10 mouse cellular contexts compared by ENCODE assay signal in the genomic region with DNA sequence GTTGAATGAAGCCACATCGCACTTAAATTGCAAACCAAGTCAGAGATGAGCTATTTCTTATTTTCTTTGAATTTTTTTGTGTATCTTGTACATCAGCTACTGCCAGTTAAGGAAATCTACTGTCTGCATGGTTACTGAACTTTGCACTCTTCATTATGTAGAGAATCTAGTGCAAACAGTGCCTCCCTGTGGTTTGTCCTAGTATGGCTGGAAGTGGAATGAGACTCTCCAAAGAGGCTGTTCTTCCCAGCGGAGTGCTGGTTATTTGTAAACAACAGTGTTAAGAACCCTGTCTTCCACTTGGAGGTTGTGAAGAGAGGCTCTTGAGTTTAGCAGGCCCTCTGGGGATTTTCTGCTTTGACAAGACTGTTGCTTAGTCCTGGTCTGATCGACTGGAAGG. TPM values are rescaled to one million over a fixed set of nuclear protein-coding genes. Genes with fewer than 3 reads are reported as not detected.
DNase-seq lines count a peak whose midpoint lies in the region; ATAC-seq lines count a peak whose summit lies in the region.
"Had no signal": no experiment of that assay in that cellular context is flagged by ENCODE, and none has a peak within 500 bp of the region (broad histone marks: within the 10 kb centered on the region; RNA-seq: fewer than 3 reads in every experiment).

No protein-coding gene starts in this region.

- H3K9me3 ChIP-seq in heart, embryonic 12.5 days (replicated peaks): no peaks in the 10 kb centered on the region
- H3K9me3 ChIP-seq in forebrain, embryonic 13.5 days (replicated peaks): no peaks in the 10 kb centered on the region
- H3K9me3 ChIP-seq in kidney, embryonic 16.5 days (ENCODE audit: low read length): no peaks in the 10 kb centered on the region
- H3K9me3 ChIP-seq: limb, embryonic 13.5 days; stomach, embryonic 15.5 days had no signal

- no peak overlapping the region for H3K9ac ChIP-seq in heart, embryonic 12.5 days
- no peak overlapping the region for H3K9ac ChIP-seq in forebrain, embryonic 13.5 days
- H3K9ac ChIP-seq in kidney, embryonic 16.5 days (replicated peaks; ENCODE audit: low read length): no peak overlapping the region
- H3K9ac ChIP-seq: limb, embryonic 13.5 days; stomach, embryonic 15.5 days had no signal

- peaks cover 10% of the 10 kb centered on the region; the same call in 1 of the 2 replicates for H3K4me1 ChIP-seq in heart, embryonic 12.5 days (replicated peaks)
- H3K4me1 ChIP-seq in forebrain, embryonic 13.5 days: peaks cover 4% of the 10 kb centered on the region; the same call in 1 of the 2 replicates
- H3K4me1 ChIP-seq in kidney, embryonic 16.5 days (ENCODE audit: insufficient read depth, low read length): no peaks in the 10 kb centered on the region
- H3K4me1 ChIP-seq: limb, embryonic 13.5 days; stomach, embryonic 15.5 days had no signal

- peak; percentile 22 to 58 for DNase-seq in heart, postnatal 14 days
- DNase-seq in adrenal gland, postnatal 36 days: peak; percentile 50 to 64
- DNase-seq in ovary, adult 18-20 months (ENCODE audit: low spot score): no peak

- no peak overlapping the region for H3K4me2 ChIP-seq in heart, embryonic 12.5 days
- no peak overlapping the region for H3K4me2 ChIP-seq in forebrain, embryonic 13.5 days
- H3K4me2 ChIP-seq in kidney, embryonic 16.5 days (replicated peaks; ENCODE audit: low read depth, low read length): no peak overlapping the region
- H3K4me2 ChIP-seq: limb, embryonic 13.5 days; stomach, embryonic 15.5 days had no signal

- ATAC-seq in heart, embryonic 12.5 days (ENCODE audit: insufficient number of reproducible peaks, low FRiP score): no peak
- peak; percentile 73 for ATAC-seq in CD4-positive, CD25-positive, alpha-beta regulatory T cell, adult 4 months
- 0 out of 2 replicates have a peak, but pooled peaks have one; percentile 22 for ATAC-seq in forebrain, embryonic 13.5 days
- peak; percentile 59; the same call in 1 of the 2 replicates for ATAC-seq in kidney, embryonic 16.5 days (ENCODE audit: low FRiP score, low TSS enrichment)
- peak; percentile 89 for ATAC-seq in megakaryocyte progenitor cell, adult 5-6 weeks (replicated peaks; ENCODE audit: poor library complexity)

- intact Hi-C loops in heart, postnatal 14 days (cut with DNase I): loop anchor here (1.0 to 5.0 kb wide), 4 partner anchors 78 to 898 kb away; no protein-coding TSS in a partner anchor

- H3K27me3 ChIP-seq in heart, embryonic 12.5 days (replicated peaks): no peaks in the 10 kb centered on the region
- no peaks in the 10 kb centered on the region for H3K27me3 ChIP-seq in forebrain, embryonic 13.5 days
- H3K27me3 ChIP-seq in kidney, embryonic 16.5 days (ENCODE audit: insufficient read depth, low read length): no peaks in the 10 kb centered on the region
- H3K27me3 ChIP-seq: limb, embryonic 13.5 days; stomach, embryonic 15.5 days had no signal

- 23% methylated on average over 3 of the region's 3 CpGs for WGBS in heart, embryonic 12.5 days
- WGBS in forebrain, embryonic 13.5 days: 36% methylated on average over 3 of the region's 3 CpGs
- WGBS in kidney, embryonic 16.5 days: 35% methylated on average over 3 of the region's 3 CpGs

- no peak overlapping the region for H3K27ac ChIP-seq in heart, embryonic 12.5 days (ENCODE audit: poor library complexity, severe bottlenecking)
- H3K27ac ChIP-seq in forebrain, embryonic 13.5 days: no peak overlapping the region
- H3K27ac ChIP-seq in kidney, embryonic 16.5 days (ENCODE audit: low read length): no peak overlapping the region
- H3K27ac ChIP-seq: limb, embryonic 13.5 days; stomach, embryonic 15.5 days had no signal

- H3K4me3 ChIP-seq in heart, embryonic 12.5 days: no peak overlapping the region
- H3K4me3 ChIP-seq in forebrain, embryonic 13.5 days: no peak overlapping the region
- H3K4me3 ChIP-seq in kidney, embryonic 16.5 days (ENCODE audit: low read length): no peak overlapping the region
- H3K4me3 ChIP-seq: limb, embryonic 13.5 days; stomach, embryonic 15.5 days had no signal

- H3K36me3 ChIP-seq in heart, embryonic 12.5 days: no peaks in the 10 kb centered on the region
- H3K36me3 ChIP-seq in forebrain, embryonic 13.5 days (ENCODE audit: poor library complexity, severe bottlenecking): no peaks in the 10 kb centered on the region
- H3K36me3 ChIP-seq in kidney, embryonic 16.5 days (ENCODE audit: insufficient read depth, low read length): no peaks in the 10 kb centered on the region
- H3K36me3 ChIP-seq: limb, embryonic 13.5 days; stomach, embryonic 15.5 days had no signal

RNA-seq across cellular contexts. Expression of a gene that starts 22.5 kb away (rescaled TPM):
- 10 to 100 TPM; 71.1 to 76.1 TPM for total RNA-seq in heart, postnatal 14 days (2021)
- polyA plus RNA-seq in heart, embryonic 12.5 days (2016; fragmentation: Nextera tagmentation; extraction: Ambion mirVana): 231 TPM in 2 replicates
- 100 to 1,000 TPM; 178 to 181 TPM for polyA plus RNA-seq in CD4-positive, CD25-positive, alpha-beta regulatory T cell, adult 4 months (2017; shearing (Covaris generic))
- 100 to 1,000 TPM; 111 to 152 TPM for total RNA-seq in adrenal gland, postnatal 36 days (2021)
- 267 and 308 TPM in 2 replicates for polyA plus RNA-seq in forebrain, embryonic 13.5 days (2015; fragmentation: Nextera tagmentation; extraction: Ambion mirVana)
- 194 and 196 TPM in 2 replicates for polyA plus RNA-seq in kidney, embryonic 16.5 days (2015; fragmentation: Nextera tagmentation; extraction: Ambion mirVana)
- total RNA-seq in megakaryocyte progenitor cell, adult 5-6 weeks (2015): 207 and 221 TPM in 2 replicates
- 388 and 505 TPM in 2 replicates for total RNA-seq in megakaryocyte progenitor cell, adult 5-6 weeks (2017)

RNA-seq across cellular contexts. Expression of a gene that starts 49.2 kb away (rescaled TPM):
- 1 to 10 TPM; 2.7 to 2.8 TPM for total RNA-seq in heart, postnatal 14 days (2021)
- polyA plus RNA-seq in heart, embryonic 12.5 days (2016; fragmentation: Nextera tagmentation; extraction: Ambion mirVana): 4.8 and 5.0 TPM in 2 replicates
- 10 to 100 TPM in 1 of 2 experiments, 1 to 10 TPM in 1; 9.6 to 14.8 TPM for polyA plus RNA-seq in CD4-positive, CD25-positive, alpha-beta regulatory T cell, adult 4 months (2017; shearing (Covaris generic))
- 10 to 100 TPM in 1 of 2 experiments, 1 to 10 TPM in 1; 7.9 to 17.2 TPM for total RNA-seq in adrenal gland, postnatal 36 days (2021)
- 13.2 and 18.1 TPM in 2 replicates for polyA plus RNA-seq in forebrain, embryonic 13.5 days (2015; fragmentation: Nextera tagmentation; extraction: Ambion mirVana)
- polyA plus RNA-seq in kidney, embryonic 16.5 days (2015; fragmentation: Nextera tagmentation; extraction: Ambion mirVana): 8.9 and 9.5 TPM in 2 replicates
- 3.8 and 4.9 TPM in 2 replicates for total RNA-seq in megakaryocyte progenitor cell, adult 5-6 weeks (2015)
- total RNA-seq in megakaryocyte progenitor cell, adult 5-6 weeks (2017): 2.3 and 4.1 TPM in 2 replicates

RNA-seq across cellular contexts. Expression of a gene that starts 49.6 kb away (rescaled TPM):
- total RNA-seq in heart, postnatal 14 days (2021): 1 to 10 TPM; 1.9 to 2.0 TPM
- polyA plus RNA-seq in heart, embryonic 12.5 days (2016; fragmentation: Nextera tagmentation; extraction: Ambion mirVana): 19.7 and 20.7 TPM in 2 replicates
- 1 to 10 TPM; 6.8 to 8.4 TPM for polyA plus RNA-seq in CD4-positive, CD25-positive, alpha-beta regulatory T cell, adult 4 months (2017; shearing (Covaris generic))
- 1 to 10 TPM; 4.5 to 7.5 TPM for total RNA-seq in adrenal gland, postnatal 36 days (2021)
- 6.5 and 7.7 TPM in 2 replicates for polyA plus RNA-seq in forebrain, embryonic 13.5 days (2015; fragmentation: Nextera tagmentation; extraction: Ambion mirVana)
- 10.9 and 11.9 TPM in 2 replicates for polyA plus RNA-seq in kidney, embryonic 16.5 days (2015; fragmentation: Nextera tagmentation; extraction: Ambion mirVana)
- 12.6 and 17.9 TPM in 2 replicates for total RNA-seq in megakaryocyte progenitor cell, adult 5-6 weeks (2015)
- total RNA-seq in megakaryocyte progenitor cell, adult 5-6 weeks (2017): 24.9 and 34.4 TPM in 2 replicates
